Mouse (Mus musculus) T-helper 2 cell (primary cell): ENCODE results near the gene Kat7.

Experiments
- in situ Hi-C: fragments of 300-600 bp; cut with MboI, MseI; formaldehyde crosslinking; loops from one replicate; pipeline ENCODE4 v1.15.1; 2025; ENCODE audit warnings: high pct_unique_total_duplicates

Kat7 gene

GRCm38 (mm10) chr11:95231688-95232328 is 78.2 kb downstream of the Kat7 start:
- in situ Hi-C loops, result no loop called here

- in situ Hi-C loops, result no loop called here
Observed at GRCm38 (mm10) chr11:95227467-95227866, 82.6 kb downstream of the Kat7 start.

- in situ Hi-C loops, result no loop called here
Observed at GRCm38 (mm10) chr11:95225448-95225847, 84.6 kb downstream of the Kat7 start.
